Mouse (Mus musculus): ENCODE measurements around the gene Lix1l. TPM values are rescaled to one million over a fixed set of nuclear protein-coding genes. Genes with fewer than 3 reads are reported as not detected.

Lix1l gene
- 10.0 and 11.0 TPM in 2 replicates for polyA plus RNA-seq (2012; ENCODE audit: insufficient read depth, insufficient read length, missing spikeins)

GRCm38 (mm10) chr3:96600639-96601250 lies at the start of gene Lix1l:
TSS of gene Lix1l (plus strand) at chr3:96601149.
- Histone ChIP-seq H3K4me3 (ENCODE audit: insufficient read depth, low read depth, low read length) (peak within 1 kb of the TSS; percentile 67), H3K4me1 (ENCODE audit: control insufficient read depth, insufficient read depth, insufficient read length, low read length) (no peaks in the 10 kb centered on the region; the same call in 1 of the 2 replicates), H3K27ac (replicated peaks; ENCODE audit: low read depth, low read length) (peak within 1 kb of the TSS; percentile 70)

GRCm38 (mm10) chr3:96551203-96551602 lies 49.7 kb upstream of the Lix1l start:
- Histone ChIP-seq H3K4me3 (ENCODE audit: insufficient read depth, low read depth, low read length) (no peak overlapping the region), H3K4me1 (ENCODE audit: control insufficient read depth, insufficient read depth, insufficient read length, low read length) (peaks cover 25% of the 10 kb centered on the region), H3K27ac (replicated peaks; ENCODE audit: low read depth, low read length) (peak overlapping the region; percentile 93)

- H3K27ac ChIP-seq (replicated peaks; ENCODE audit: low read depth, low read length), result peak overlapping the region; percentile 93
- no peak overlapping the region for H3K4me3 ChIP-seq (ENCODE audit: insufficient read depth, low read depth, low read length)
- H3K4me1 ChIP-seq (ENCODE audit: control insufficient read depth, insufficient read depth, insufficient read length, low read length), result peaks cover 25% of the 10 kb centered on the region
These were observed 49.1 kb upstream of the Lix1l start for GRCm38 (mm10) chr3:96551890-96552289.

DNA sequence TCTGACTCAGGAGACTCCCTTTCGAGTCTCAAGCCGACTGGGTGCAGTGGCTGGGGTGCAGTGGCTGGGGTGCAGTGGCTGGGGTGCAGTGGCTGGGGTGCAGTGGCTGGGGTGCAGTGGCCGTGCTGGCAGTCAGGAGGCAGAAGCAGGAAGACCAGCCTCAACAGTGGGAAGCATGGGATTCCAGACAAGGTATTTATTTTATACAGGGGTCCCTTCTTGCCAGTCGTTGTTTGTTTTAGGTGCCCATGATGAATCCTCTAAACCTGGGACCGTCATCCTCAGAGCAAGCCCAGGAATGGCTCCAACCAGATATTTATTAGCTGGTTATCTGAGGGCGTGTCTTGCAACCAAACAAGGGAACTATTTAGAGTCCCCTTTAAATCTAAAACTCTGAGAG lies 47.3 kb upstream of the Lix1l start:
- peak overlapping the region; percentile 93 for H3K27ac ChIP-seq (replicated peaks; ENCODE audit: low read depth, low read length)
- H3K4me3 ChIP-seq (ENCODE audit: insufficient read depth, low read depth, low read length), result no peak overlapping the region
- peaks cover 25% of the 10 kb centered on the region for H3K4me1 ChIP-seq (ENCODE audit: control insufficient read depth, insufficient read depth, insufficient read length, low read length)

DNA sequence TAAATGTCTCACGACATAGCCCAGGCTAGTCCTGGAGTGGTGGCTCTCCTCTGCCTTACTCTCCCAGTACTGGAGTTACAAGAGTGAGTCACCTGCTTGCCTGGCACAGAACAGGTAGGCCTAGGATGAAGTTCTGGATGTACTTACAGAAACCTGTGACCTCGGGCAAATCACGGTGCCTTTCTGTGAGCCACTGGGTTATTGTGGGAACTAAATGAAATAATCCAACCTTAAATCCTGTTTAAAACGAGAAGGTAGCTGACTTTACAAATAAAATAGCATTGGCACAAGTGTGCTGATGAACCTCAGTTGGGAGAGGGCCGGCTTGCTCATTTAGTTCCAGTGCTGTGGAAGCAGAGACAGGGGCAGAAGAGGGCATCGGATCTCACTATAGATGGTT lies 46.7 kb upstream of the Lix1l start:
- Histone ChIP-seq H3K27ac (replicated peaks; ENCODE audit: low read depth, low read length) (peak overlapping the region; percentile 93), H3K4me3 (ENCODE audit: insufficient read depth, low read depth, low read length) (no peak overlapping the region), H3K4me1 (ENCODE audit: control insufficient read depth, insufficient read depth, insufficient read length, low read length) (peaks cover 25% of the 10 kb centered on the region)

DNA sequence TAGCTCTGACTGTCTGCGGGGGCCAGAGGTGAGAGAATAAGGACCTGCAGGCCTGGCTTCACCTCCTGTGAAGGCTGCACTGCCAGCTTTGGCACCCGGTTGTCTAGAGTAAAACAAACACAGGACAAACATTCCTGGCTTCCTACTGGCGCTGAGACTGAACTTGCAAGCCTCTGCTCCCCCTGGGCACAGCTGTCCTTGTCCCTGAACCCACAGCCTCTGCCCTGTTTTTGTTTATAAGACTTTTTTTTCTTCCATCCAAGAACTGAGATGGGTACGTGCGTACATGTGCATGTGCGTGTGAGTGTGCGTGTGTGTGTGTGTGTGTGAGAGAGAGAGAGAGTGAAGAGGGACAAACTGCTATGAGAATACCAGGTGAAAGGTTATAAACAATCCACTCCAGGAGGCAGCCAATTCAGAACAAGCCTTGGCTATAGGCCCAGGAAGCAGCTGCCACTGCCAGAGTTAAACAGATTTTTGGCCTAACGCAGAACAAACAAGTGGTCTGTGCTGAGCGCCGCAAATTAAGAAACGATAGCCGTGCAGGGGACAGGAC lies 45.8 kb upstream of the Lix1l start:
- H3K4me3 ChIP-seq (ENCODE audit: insufficient read depth, low read depth, low read length), result peak overlapping the region; percentile 48
- peak overlapping the region; percentile 93 for H3K27ac ChIP-seq (replicated peaks; ENCODE audit: low read depth, low read length)
- peaks cover 23% of the 10 kb centered on the region for H3K4me1 ChIP-seq (ENCODE audit: control insufficient read depth, insufficient read depth, insufficient read length, low read length)

DNA sequence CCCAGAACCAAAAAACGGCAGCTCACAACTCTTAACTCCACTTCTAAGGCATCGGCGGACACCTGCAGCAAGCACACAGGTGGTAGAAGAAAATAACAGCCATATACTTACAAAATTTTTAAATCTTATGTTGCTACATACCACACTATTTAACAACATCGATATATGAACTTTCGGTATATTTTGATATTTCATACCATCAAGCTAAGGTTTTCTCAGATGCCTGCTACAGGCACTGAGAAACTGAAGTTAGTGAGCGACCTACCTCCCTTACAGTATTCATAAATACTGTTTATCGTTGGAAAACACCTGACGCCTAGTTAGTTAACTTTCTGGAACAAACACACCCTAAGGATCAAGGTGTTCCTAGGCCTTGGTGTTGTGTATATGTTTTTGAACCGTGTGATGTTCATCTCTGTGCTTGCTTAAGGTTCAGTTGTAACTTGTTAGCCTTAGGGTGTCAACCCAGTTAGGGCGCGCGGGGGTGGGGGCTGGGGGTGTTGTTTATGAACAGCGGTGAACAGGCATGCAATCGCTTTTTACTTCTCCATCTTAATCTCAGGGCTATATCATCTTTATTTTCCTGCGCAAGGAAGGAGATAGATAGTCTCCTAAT lies 44.8 kb upstream of the Lix1l start:
- Histone ChIP-seq H3K4me3 (ENCODE audit: insufficient read depth, low read depth, low read length) (peak overlapping the region; percentile 48), H3K27ac (replicated peaks; ENCODE audit: low read depth, low read length) (peak overlapping the region; percentile 93)

DNA sequence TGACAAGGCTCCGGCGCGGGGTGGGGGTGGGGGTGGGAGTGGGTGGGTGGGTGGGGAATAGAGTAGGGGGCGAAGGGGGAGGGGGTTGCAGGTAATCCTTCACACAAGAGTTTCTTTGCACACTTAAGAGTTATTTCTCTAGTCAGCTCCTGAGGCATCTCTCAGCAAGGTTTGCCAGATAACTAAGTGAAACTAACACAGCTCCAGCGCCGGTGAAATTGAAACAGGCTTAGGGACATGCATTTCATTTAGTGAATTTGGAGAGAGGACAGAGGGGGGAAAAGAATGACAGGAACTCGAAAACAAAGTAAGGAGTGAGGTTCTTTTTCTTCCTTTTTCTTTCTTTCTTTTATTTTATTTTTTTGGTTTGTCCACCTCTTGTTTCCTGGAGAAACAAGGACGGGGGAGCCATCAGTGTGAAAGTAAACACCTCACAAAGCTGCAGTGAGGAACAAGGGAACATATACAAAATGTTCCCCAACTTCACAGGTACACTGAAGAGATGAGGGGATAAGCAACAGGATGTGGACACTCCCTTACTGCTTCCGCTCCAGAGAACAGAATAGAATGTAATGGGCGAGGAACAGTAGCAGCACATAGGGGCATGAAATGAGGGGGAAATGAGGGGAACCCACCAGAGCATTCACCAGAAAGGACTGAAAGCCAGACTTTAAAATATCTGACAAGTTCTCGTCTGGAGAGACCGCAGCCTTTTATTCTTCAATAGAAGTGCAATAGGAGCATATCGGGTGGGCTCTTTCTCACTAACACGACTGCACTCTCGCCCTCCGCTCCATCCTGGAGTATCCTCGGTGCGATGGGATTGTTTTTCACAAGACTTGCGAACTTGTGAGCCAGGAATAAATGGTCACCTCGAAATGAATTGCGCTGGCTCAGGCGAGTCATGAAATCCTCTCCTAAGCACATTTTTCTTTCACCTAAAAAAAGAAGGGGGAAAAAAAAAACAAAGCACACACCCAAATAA lies 44.0 kb upstream of the Lix1l start:
- peaks cover 18% of the 10 kb centered on the region for H3K4me1 ChIP-seq (ENCODE audit: control insufficient read depth, insufficient read depth, insufficient read length, low read length)
- peak overlapping the region; percentile 68 for H3K4me3 ChIP-seq (ENCODE audit: insufficient read depth, low read depth, low read length)
- H3K27ac ChIP-seq (replicated peaks; ENCODE audit: low read depth, low read length), result peak overlapping the region; percentile 100

More for the DNA sequence above, 44.8 kb upstream of the Lix1l start:
- H3K4me1 ChIP-seq (ENCODE audit: control insufficient read depth, insufficient read depth, insufficient read length, low read length), result peaks cover 23% of the 10 kb centered on the region

DNA sequence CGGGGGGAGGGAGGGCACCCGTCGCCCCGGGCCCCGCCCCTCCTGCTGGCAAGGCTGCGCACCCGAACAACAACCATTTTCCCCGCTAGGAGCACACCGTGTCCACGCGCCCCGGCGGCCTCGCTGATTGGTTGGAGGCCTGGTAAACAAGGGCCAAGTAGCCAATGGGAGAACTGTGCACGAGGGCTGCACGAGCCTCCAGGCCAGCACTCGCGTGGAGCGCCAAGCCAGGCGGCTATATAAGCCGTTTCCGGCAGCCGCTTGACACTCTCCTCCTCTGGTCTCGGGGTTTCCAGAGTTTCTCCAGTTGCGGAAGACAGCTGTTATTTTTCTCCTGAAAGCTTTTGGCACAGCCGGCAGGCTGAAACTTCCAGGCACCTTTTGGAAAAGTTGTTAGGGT lies 43.3 kb upstream of the Lix1l start, which contains the start of gene Txnip:
Gene Txnip, plus strand, starts transcription at position 264 of the 400 bp plus-strand sequence.
- Histone ChIP-seq H3K4me1 (ENCODE audit: control insufficient read depth, insufficient read depth, insufficient read length, low read length) (peaks cover 16% of the 10 kb centered on the region), H3K4me3 (ENCODE audit: insufficient read depth, low read depth, low read length) (peak within 1 kb of the TSS; percentile 69), H3K27ac (replicated peaks; ENCODE audit: low read depth, low read length) (peak within 1 kb of the TSS; percentile 100)

DNA sequence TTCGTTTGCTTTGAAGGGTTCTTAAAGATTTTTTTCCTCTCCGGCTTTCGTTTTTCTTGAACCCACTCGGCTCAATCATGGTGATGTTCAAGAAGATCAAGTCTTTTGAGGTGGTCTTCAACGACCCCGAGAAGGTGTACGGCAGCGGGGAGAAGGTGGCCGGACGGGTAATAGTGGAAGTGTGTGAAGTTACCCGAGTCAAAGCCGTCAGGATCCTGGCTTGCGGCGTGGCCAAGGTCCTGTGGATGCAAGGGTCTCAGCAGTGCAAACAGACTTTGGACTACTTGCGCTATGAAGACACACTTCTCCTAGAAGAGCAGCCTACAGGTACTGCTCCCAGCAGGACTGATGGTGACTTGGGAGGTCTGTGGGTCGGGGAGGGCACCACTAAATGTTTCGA lies 42.8 kb upstream of the Lix1l start:
- peaks cover 15% of the 10 kb centered on the region for H3K4me1 ChIP-seq (ENCODE audit: control insufficient read depth, insufficient read depth, insufficient read length, low read length)
- peak overlapping the region; percentile 99 for H3K27ac ChIP-seq (replicated peaks; ENCODE audit: low read depth, low read length)
- H3K4me3 ChIP-seq (ENCODE audit: insufficient read depth, low read depth, low read length), result peak overlapping the region; percentile 69

DNA sequence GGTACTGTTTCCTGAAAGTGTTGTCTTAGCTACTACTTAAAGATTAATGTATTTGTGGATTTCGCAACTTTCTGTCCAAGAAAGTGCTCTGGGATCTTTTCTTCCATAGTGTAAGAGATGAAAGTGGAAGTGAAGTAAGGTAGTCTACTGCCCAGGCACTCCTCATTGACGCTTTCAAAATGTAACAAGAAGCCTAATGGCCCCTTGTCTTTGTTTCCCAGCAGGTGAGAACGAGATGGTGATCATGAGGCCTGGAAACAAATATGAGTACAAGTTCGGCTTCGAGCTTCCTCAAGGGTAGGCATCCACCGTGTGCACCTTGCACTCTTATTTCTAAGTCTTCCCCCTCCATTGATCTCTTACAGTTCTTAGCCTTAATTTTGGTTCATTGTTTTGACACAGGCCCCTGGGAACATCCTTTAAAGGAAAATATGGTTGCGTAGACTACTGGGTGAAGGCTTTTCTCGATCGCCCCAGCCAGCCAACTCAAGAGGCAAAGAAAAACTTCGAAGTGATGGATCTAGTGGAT lies 42.2 kb upstream of the Lix1l start:
- Histone ChIP-seq H3K27ac (replicated peaks; ENCODE audit: low read depth, low read length) (peak overlapping the region; percentile 99), H3K4me1 (ENCODE audit: control insufficient read depth, insufficient read depth, insufficient read length, low read length) (peaks cover 16% of the 10 kb centered on the region), H3K4me3 (ENCODE audit: insufficient read depth, low read depth, low read length) (peak overlapping the region; percentile 69)

DNA sequence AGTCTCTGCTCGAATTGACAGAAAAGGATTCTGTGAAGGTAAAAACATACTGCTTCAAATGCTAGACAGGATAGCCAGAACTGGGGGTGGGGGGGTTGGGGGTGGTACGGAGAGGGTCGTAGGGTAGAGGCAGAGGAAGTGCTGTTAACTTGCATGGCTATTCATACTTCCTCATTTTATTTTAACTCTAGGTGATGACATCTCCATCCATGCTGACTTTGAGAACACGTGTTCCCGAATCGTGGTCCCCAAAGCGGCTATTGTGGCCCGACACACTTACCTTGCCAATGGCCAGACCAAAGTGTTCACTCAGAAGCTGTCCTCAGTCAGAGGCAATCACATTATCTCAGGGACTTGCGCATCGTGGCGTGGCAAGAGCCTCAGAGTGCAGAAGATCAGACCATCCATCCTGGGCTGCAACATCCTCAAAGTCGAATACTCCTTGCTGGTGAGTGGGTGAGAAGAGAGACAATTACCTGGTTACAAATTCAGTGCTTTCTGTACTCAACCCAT lies 41.5 kb upstream of the Lix1l start:
- H3K4me1 ChIP-seq (ENCODE audit: control insufficient read depth, insufficient read depth, insufficient read length, low read length), result peaks cover 15% of the 10 kb centered on the region
- peak overlapping the region; percentile 99 for H3K27ac ChIP-seq (replicated peaks; ENCODE audit: low read depth, low read length)
- peak overlapping the region; percentile 69 for H3K4me3 ChIP-seq (ENCODE audit: insufficient read depth, low read depth, low read length)

DNA sequence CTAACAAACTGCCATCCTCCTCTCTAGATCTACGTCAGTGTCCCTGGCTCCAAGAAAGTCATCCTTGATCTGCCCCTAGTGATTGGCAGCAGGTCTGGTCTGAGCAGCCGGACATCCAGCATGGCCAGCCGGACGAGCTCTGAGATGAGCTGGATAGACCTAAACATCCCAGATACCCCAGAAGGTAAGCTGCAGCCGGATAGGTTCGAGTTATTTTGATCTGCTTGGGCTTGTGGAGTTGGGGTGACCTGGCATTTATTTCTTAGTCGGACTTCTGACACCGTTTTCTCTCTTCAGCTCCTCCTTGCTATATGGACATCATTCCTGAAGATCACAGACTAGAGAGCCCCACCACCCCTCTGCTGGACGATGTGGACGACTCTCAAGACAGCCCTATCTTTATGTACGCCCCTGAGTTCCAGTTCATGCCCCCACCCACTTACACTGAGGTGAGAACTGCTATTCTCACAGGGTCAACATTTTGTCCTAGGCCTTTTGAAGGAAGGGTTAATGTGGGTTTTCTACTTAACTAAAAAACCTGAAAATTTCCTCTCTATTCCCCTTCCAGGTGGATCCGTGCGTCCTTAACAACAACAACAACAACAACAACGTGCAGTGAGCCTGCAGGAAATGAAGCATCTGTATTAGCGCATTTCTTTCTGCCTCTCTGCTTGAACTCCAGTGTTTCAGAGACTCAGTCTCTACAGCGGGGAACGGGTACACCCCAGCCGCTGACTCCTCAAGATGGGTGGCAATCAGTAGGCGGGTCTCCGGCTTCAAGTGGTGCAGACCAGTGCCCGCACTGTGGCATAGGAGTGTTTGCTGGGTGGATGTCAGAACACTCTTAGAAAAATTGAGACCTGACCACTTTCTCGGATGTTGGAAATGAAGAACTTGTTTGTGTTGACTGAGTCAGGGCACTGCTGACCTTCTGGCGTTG lies 40.8 kb upstream of the Lix1l start:
- peak overlapping the region; percentile 99 for H3K27ac ChIP-seq (replicated peaks; ENCODE audit: low read depth, low read length)

More for the DNA sequence above, 40.8 kb upstream of the Lix1l start:
- peaks cover 17% of the 10 kb centered on the region for H3K4me1 ChIP-seq (ENCODE audit: control insufficient read depth, insufficient read depth, insufficient read length, low read length)
- H3K4me3 ChIP-seq (ENCODE audit: insufficient read depth, low read depth, low read length), result peak overlapping the region; percentile 69

All from brown adipose tissue, adult 24 weeks (tissue).